Mouse (Mus musculus) liver, postnatal 0 days (tissue): ENCODE results near the gene Gm28042.

Source experiments
- CTCF ChIP-seq: sonication (generic); IDR thresholded peaks from 2 replicates; pipeline ENCODE4 v1.5.1; 2016; ENCODE audit warnings: antibody characterized with exemption, low read depth
- EP300 ChIP-seq: IDR thresholded peaks from 2 replicates; pipeline ENCODE4 v1.6.1; 2016; ENCODE audit warnings: antibody characterized with exemption, low read depth, mild to moderate bottlenecking

DNA sequence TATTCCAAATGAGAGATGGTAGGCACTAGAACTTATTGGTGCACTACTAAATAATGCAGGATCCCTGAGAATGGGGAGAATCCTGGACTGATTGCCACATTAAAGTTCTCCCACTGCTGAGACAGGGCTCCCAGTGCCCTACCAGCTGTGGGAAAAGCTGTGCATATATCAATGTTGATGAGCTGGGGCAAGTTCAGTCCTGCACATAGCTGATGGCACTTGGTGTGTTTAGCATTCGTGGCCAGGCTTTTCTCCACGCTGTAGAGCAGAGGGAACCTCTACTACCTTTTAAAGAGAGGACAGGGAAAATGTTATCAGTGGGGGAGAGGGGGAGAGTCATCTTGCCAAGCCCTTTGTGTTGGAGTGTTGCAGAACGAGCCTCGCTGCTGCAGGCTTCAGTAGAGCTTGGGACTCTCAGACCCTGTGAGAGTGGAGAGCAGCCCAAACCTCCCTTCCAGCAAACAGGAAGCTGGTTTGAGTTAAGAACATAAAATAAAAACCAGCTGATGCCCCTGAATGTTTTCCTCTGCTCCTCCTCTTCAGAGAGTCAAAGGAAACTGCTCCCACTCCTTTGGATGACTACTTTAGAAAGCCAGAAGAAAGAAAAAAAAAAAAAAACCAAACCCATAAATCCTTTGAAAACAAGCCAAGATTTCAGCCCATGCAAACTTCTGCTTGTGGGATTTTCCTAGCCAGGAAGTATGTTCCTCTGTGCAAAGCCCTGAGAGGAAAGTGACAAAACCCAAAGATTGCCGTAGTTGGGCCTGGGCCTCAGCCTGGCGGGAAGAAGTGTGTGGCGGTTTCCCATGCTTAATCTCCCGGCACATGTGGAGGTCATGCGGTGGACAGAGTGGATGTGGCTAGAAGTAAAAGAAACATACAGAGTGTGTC lies 31.7 kb upstream of the Gm28042 start:
- TF ChIP-seq CTCF (no peak), EP300 (no peak)
